Mouse (Mus musculus): ENCODE data around the gene Scgb2b2.

Scgb2b2 gene

DNA sequence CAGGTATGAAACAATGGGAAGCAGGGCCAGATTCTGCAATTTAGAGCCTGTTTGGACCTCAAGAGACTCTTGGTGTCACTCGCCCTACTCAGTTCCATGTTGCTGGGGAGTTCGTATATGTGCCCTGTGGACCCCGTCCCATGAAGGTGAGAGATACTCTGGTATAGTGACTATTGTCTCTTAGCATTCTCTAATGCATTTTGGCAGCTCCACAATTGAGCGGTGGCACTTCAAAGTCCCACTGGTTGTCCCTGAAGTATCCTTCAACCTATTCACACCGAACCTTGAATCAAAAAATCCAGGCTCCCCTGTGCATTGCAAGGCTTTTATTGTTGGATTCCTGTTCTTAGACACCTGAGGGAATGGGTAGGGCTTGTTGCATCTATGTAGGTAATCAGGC, at the start of gene Scgb2b2:
Scgb2b2 (plus strand) TSS at position 301 of the 400 bp plus-strand sequence.
- DNase-seq, result no peak

DNA sequence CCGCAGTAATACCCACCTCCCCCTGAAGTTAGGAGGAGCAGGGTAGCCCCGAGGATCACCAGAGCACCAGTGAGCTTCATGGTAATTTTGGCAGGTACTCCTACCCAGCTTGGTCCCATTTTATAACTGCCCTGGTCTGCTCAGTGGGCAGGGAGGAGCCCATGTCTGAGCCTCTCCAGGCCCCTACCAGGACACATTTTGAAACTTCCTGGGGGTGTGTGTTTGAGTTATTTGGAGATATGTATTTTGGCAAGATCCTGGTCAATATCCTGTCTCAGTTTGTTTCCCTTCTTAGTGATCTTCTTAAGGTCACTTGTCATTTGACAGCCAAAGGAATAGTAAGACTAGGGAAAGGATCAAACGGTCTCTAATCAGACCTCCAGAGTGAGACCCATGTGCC, 1.4 kb downstream of the Scgb2b2 start, which contains the start of gene Scgb1b2:
Scgb1b2 (minus strand) TSS at position 101 of the 400 bp plus-strand sequence.
- DNase-seq, result no peak

Measured in thymus, postnatal 25 days (tissue).